8 mouse cellular contexts compared by ENCODE assay signal in genomic region chr11:69366157-69366854, GRCm38 (mm10). TPM values are rescaled to one million over a fixed set of nuclear protein-coding genes. Genes with fewer than 3 reads are reported as not detected.
DNase-seq lines count a peak whose midpoint lies in the region; ATAC-seq and TF ChIP-seq lines count a peak whose summit lies in the region.

No protein-coding gene starts in this region.

- 1% methylated on average over 26 of the region's 26 CpGs for WGBS in kidney, embryonic 14.5 days
- WGBS in limb, embryonic 15.5 days: 0% methylated on average over 26 of the region's 26 CpGs

- H3K36me3 ChIP-seq in kidney, embryonic 14.5 days (ENCODE audit: control insufficient read depth, insufficient read depth, low read length): peaks cover 30% of the 10 kb centered on the region
- H3K36me3 ChIP-seq in limb, embryonic 15.5 days: peaks cover 30% of the 10 kb centered on the region

- H3K27me3 ChIP-seq in kidney, embryonic 14.5 days (ENCODE audit: control insufficient read depth, insufficient read depth, low read length): no peaks in the 10 kb centered on the region
- H3K27me3 ChIP-seq in limb, embryonic 15.5 days: no peaks in the 10 kb centered on the region

- peaks cover 20% of the 10 kb centered on the region for H3K4me1 ChIP-seq in embryonic fibroblast, embryonic 13.5 days (ENCODE audit: control insufficient read depth, insufficient read depth, low read length)
- peaks cover 34% of the 10 kb centered on the region for H3K4me1 ChIP-seq in kidney, embryonic 14.5 days (ENCODE audit: control insufficient read depth, insufficient read depth, low read length)
- peaks cover 58% of the 10 kb centered on the region for H3K4me1 ChIP-seq in limb, embryonic 15.5 days

- H3K4me3 ChIP-seq in embryonic fibroblast, embryonic 13.5 days (ENCODE audit: insufficient read depth, low read length): peak overlapping the region; percentile 40
- H3K4me3 ChIP-seq in kidney, embryonic 14.5 days (ENCODE audit: low read length): peak overlapping the region; percentile 94
- H3K4me3 ChIP-seq in limb, embryonic 15.5 days: peak overlapping the region; percentile 81

- peak; percentile 94 for DNase-seq in 3134 (ENCODE audit: extremely low read depth, insufficient read length, low spot score)
- DNase-seq in adrenal gland, postnatal 36 days: peak; percentile 97 to 98
- peak; percentile 92 to 93 for DNase-seq in heart, adult 9 months (ENCODE audit: low spot score in 2 of 2)
- DNase-seq in monocyte, adult 2 months (ENCODE audit: low read depth in 1 of 2, low spot score in 2 of 2): peak; percentile 52 to 72
- peak; percentile 89 for DNase-seq in spleen, postnatal 36 days (ENCODE audit: low spot score in 2 of 2)

- H3K4me2 ChIP-seq in kidney, embryonic 14.5 days (replicated peaks; ENCODE audit: low read depth, low read length): peak overlapping the region; percentile 84
- H3K4me2 ChIP-seq in limb, embryonic 15.5 days: peak overlapping the region; percentile 87

- H3K27ac ChIP-seq in embryonic fibroblast, embryonic 13.5 days (ENCODE audit: insufficient read depth, low read length): peak overlapping the region; percentile 98
- H3K27ac ChIP-seq in kidney, embryonic 14.5 days (ENCODE audit: low read depth, low read length): peak overlapping the region; percentile 100
- H3K27ac ChIP-seq in limb, embryonic 15.5 days: peak overlapping the region; percentile 99

- TF ChIP-seq POLR2A in embryonic fibroblast, embryonic 13.5 days (IDR thresholded peaks at IDR 0.05; ENCODE audit: low read depth, low read length): peak; percentile 77

- H3K9ac ChIP-seq in kidney, embryonic 14.5 days (ENCODE audit: low read depth, low read length): peak overlapping the region; percentile 66
- H3K9ac ChIP-seq in limb, embryonic 15.5 days: peak overlapping the region; percentile 39; the same call in 1 of the 2 replicates

- H3K9me3 ChIP-seq in kidney, embryonic 14.5 days (ENCODE audit: control insufficient read depth, low read length): no peaks in the 10 kb centered on the region
- H3K9me3 ChIP-seq in limb, embryonic 15.5 days: no peaks in the 10 kb centered on the region

- TF ChIP-seq CTCF in embryonic fibroblast, embryonic 13.5 days (IDR thresholded peaks at IDR 0.05; ENCODE audit: borderline replicate concordance, insufficient read depth, low read length): no peak

- ATAC-seq in kidney, embryonic 14.5 days (ENCODE audit: low FRiP score, low TSS enrichment): peak; percentile 81
- ATAC-seq in limb, embryonic 15.5 days (ENCODE audit: insufficient number of reproducible peaks, low FRiP score, low TSS enrichment, low read depth): peak; percentile 86

RNA-seq across cellular contexts. Expression of gene Chd3, which starts 2.9 kb away (rescaled TPM):
- total RNA-seq in adrenal gland, postnatal 36 days (2021): 100 to 1,000 TPM in 1 of 2 experiments, 10 to 100 TPM in 1; 78.6 to 119 TPM
- polyA plus RNA-seq in embryonic fibroblast, embryonic 13.5 days (2011; ENCODE audit: insufficient read length, low read depth, missing spikeins): 175 and 199 TPM in 2 replicates
- 56.7 and 59.7 TPM in 2 replicates for polyA plus RNA-seq in kidney, embryonic 14.5 days (2014; fragmentation: Nextera tagmentation; extraction: Ambion mirVana)
- 77.4 and 89.3 TPM in 2 replicates for polyA plus RNA-seq in limb, embryonic 15.5 days (2015; fragmentation: Nextera tagmentation; extraction: Ambion mirVana)

RNA-seq across cellular contexts. Expression of gene Rnf227, which starts 26.0 kb away (rescaled TPM):
- 1 to 10 TPM; 4.7 to 6.6 TPM for total RNA-seq in adrenal gland, postnatal 36 days (2021)
- polyA plus RNA-seq in embryonic fibroblast, embryonic 13.5 days (2011; ENCODE audit: insufficient read length, low read depth, missing spikeins): 1.7 and 4.4 TPM in 2 replicates
- 16.4 and 17.6 TPM in 2 replicates for polyA plus RNA-seq in kidney, embryonic 14.5 days (2014; fragmentation: Nextera tagmentation; extraction: Ambion mirVana)
- polyA plus RNA-seq in limb, embryonic 15.5 days (2015; fragmentation: Nextera tagmentation; extraction: Ambion mirVana): 15.6 and 17.2 TPM in 2 replicates

RNA-seq across cellular contexts. Expression of gene Naa38, which starts 29.0 kb away (rescaled TPM):
- total RNA-seq in adrenal gland, postnatal 36 days (2021): 100 to 1,000 TPM; 132 to 158 TPM
- 75.6 and 81.1 TPM in 2 replicates for polyA plus RNA-seq in embryonic fibroblast, embryonic 13.5 days (2011; ENCODE audit: insufficient read length, low read depth, missing spikeins)
- 172 and 221 TPM in 2 replicates for polyA plus RNA-seq in kidney, embryonic 14.5 days (2014; fragmentation: Nextera tagmentation; extraction: Ambion mirVana)
- 143 and 144 TPM in 2 replicates for polyA plus RNA-seq in limb, embryonic 15.5 days (2015; fragmentation: Nextera tagmentation; extraction: Ambion mirVana)

RNA-seq across cellular contexts. Expression of gene Cyb5d1, which starts 29.1 kb away (rescaled TPM):
- 10 to 100 TPM; 49.0 to 50.9 TPM for total RNA-seq in adrenal gland, postnatal 36 days (2021)
- 51.0 and 51.7 TPM in 2 replicates for polyA plus RNA-seq in embryonic fibroblast, embryonic 13.5 days (2011; ENCODE audit: insufficient read length, low read depth, missing spikeins)
- 11.1 and 23.9 TPM in 2 replicates for polyA plus RNA-seq in kidney, embryonic 14.5 days (2014; fragmentation: Nextera tagmentation; extraction: Ambion mirVana)
- 30.2 and 36.6 TPM in 2 replicates for polyA plus RNA-seq in limb, embryonic 15.5 days (2015; fragmentation: Nextera tagmentation; extraction: Ambion mirVana)

RNA-seq across cellular contexts. Expression of gene Tmem88, which starts 31.7 kb away (rescaled TPM):
- total RNA-seq in adrenal gland, postnatal 36 days (2021): 10 to 100 TPM; 13.4 to 17.8 TPM
- 9.1 and 10.3 TPM in 2 replicates for polyA plus RNA-seq in embryonic fibroblast, embryonic 13.5 days (2011; ENCODE audit: insufficient read length, low read depth, missing spikeins)
- polyA plus RNA-seq in kidney, embryonic 14.5 days (2014; fragmentation: Nextera tagmentation; extraction: Ambion mirVana): 36.8 and 39.6 TPM in 2 replicates
- 18.8 and 20.4 TPM in 2 replicates for polyA plus RNA-seq in limb, embryonic 15.5 days (2015; fragmentation: Nextera tagmentation; extraction: Ambion mirVana)

Comparison
In these comparisons a context has a peak if more than half of its experiments do, and no peak if none do; other contexts are left out.
1. Peak in every context shown above with its lines: DNase-seq, ATAC-seq, H3K4me3 ChIP-seq and H3K27ac ChIP-seq.
2. H3K4me3 ChIP-seq: peak in every context shown above with its lines; median percentile 94 in kidney, embryonic 14.5 days; 81 in limb, embryonic 15.5 days; 40 in embryonic fibroblast, embryonic 13.5 days.